Mouse (Mus musculus) liver, adult 2 months (tissue): ENCODE measurements around the gene Ackr4.

Experiments used
- CTCF ChIP-seq: fragments of 200-500 bp; IDR thresholded peaks from 2 replicates; pipeline ENCODE4 v1.5.1; 2011; ENCODE audit warnings: low read depth, low read length, control low read depth
- POLR2A ChIP-seq: fragments of 200-500 bp; IDR thresholded peaks from 2 replicates; pipeline ENCODE4 v1.6.1; 2011; ENCODE audit warnings: low read length, control low read depth; ENCODE audit not compliant: insufficient read depth; ENCODE audit errors: extremely low read depth

DNA sequence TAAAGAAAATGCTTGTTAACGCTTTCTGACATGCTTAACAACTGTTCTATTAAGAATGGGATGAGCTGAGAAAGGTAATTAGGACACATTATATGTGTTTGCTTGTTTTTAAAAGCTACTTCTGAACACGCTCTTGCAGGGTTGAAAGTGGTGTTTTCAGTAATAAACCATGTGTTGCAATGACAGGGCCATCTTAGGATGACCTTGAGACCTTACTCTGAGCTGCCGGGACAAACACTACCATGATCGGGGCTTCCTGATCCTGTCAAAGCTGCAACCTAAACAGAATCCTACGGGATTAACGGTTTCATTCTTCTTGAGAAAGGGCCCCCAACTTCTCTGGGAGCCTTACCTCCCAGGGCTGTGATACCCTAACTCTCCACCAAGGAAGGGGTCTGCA lies 44.9 kb upstream of the Ackr4 start:
- TF ChIP-seq POLR2A, result no peak
- no peak for TF ChIP-seq CTCF
